Mouse (Mus musculus): ENCODE data around the gene Anapc16.

DNA sequence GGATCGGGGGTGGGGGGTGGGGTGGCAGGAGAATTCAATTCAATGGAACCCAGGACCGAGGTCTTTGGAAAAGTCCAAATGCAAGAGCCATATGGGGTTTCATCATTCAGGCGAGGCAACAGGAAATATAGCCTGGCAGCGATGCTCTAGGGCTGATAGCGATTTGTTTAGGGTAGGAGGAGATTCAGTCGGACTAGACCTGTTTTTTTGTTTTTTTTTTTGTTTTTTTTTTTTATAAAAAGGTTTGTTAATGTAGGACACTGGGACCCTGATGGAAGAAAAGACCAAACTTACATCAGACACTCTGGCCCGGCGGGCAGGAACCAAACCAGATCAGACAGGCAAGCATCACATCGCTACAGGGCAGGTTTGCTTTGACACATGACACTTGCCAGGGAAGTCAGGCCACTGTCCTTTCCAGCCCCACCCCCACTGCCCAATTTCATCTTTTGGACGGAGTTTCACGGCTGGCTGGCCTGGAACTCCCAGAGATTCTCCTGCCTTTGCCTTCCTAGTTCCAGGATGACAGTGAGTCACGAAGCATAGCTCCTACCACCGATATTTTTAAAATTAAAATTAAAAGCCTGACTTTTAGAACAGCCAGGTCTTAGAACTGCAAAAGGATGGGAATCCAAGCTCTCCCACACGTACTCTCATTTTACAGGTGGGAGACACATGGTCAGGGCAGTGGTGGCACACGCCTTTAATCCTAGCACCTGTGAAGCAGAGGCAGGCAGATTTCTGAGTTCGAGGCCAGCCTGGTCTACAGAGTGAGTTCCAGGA lies 50.0 kb downstream of the Anapc16 start:
- TF ChIP-seq CTCF (IDR thresholded peaks at IDR 0.05; ENCODE audit: control insufficient read depth, insufficient read depth, insufficient replicate concordance, low read depth, low read length) = no peak
- TF ChIP-seq POLR2A (IDR thresholded peaks at IDR 0.05; ENCODE audit: control insufficient read depth, low read depth, low read length) = no peak
